Comparison of ENCODE assay signal across 22 mouse cellular contexts in genomic region chr15:10637251-10637793, GRCm38 (mm10).
DNase-seq lines count a peak whose midpoint lies in the region; ATAC-seq and TF ChIP-seq lines count a peak whose summit lies in the region.
"Had no signal": no experiment of that assay in that cellular context is flagged by ENCODE, and none has a peak within 500 bp of the region (broad histone marks: within the 10 kb centered on the region; RNA-seq: fewer than 3 reads in every experiment).

No protein-coding gene starts in this region.

- DNase-seq in hindbrain, embryonic 11.5 days (ENCODE audit: low spot score), result no peak
- no peak for DNase-seq in hindbrain, postnatal 0 days (ENCODE audit: low spot score)
- peak; percentile 76 for DNase-seq in liver, adult 2 months (ENCODE audit: extremely low read depth, low read depth, low spot score)
- no peak for DNase-seq in liver, embryonic 11.5 days (ENCODE audit: low spot score)
- no peak for DNase-seq in limb, embryonic 10.5 days (ENCODE audit: low spot score)
- no peak for DNase-seq in thymus, postnatal 0 days (ENCODE audit: low spot score)
- no peak for DNase-seq in gastrocnemius, adult 18-20 months (ENCODE audit: low spot score)
- DNase-seq: adrenal gland, postnatal 25 days; cerebellum, adult 18-20 months; cerebellum, postnatal 25 days; gastrocnemius, postnatal 36 days; kidney, postnatal 10 days; right cerebral cortex, postnatal 4 days; thymus, postnatal 36 days had no signal

- no peak overlapping the region for H3K4me2 ChIP-seq in hindbrain, embryonic 11.5 days (replicated peaks; ENCODE audit: low read depth, low read length)
- H3K4me2 ChIP-seq in hindbrain, postnatal 0 days (ENCODE audit: low read depth, low read length), result no peak overlapping the region
- H3K4me2 ChIP-seq in liver, embryonic 11.5 days, result no peak overlapping the region
- no peak overlapping the region for H3K4me2 ChIP-seq in stomach, embryonic 16.5 days (ENCODE audit: low read depth, low read length)
- H3K4me2 ChIP-seq: forebrain, embryonic 12.5 days; hindbrain, embryonic 14.5 days; liver, embryonic 15.5 days; midbrain, embryonic 11.5 days; neural tube, embryonic 12.5 days had no signal

- no peak overlapping the region for H3K4me3 ChIP-seq in hindbrain, embryonic 11.5 days (ENCODE audit: low read depth, low read length)
- H3K4me3 ChIP-seq in hindbrain, postnatal 0 days (ENCODE audit: low read length), result no peak overlapping the region
- H3K4me3 ChIP-seq in liver, adult 2 months (ENCODE audit: insufficient read depth, low read depth, low read length), result no peak overlapping the region
- H3K4me3 ChIP-seq in liver, embryonic 11.5 days (ENCODE audit: low read depth, low read length), result no peak overlapping the region
- no peak overlapping the region for H3K4me3 ChIP-seq in limb, embryonic 10.5 days
- H3K4me3 ChIP-seq in stomach, embryonic 16.5 days (replicated peaks; ENCODE audit: low read length), result no peak overlapping the region
- H3K4me3 ChIP-seq: forebrain, embryonic 12.5 days; liver, embryonic 15.5 days; neural tube, embryonic 12.5 days had no signal

- ATAC-seq in hindbrain, embryonic 11.5 days (ENCODE audit: low FRiP score), result no peak
- ATAC-seq in hindbrain, postnatal 0 days, result no peak
- ATAC-seq in liver, embryonic 11.5 days (replicated peaks; ENCODE audit: low FRiP score), result no peak
- ATAC-seq in stomach, embryonic 16.5 days (ENCODE audit: insufficient read depth, low FRiP score), result peak; percentile 8; the same call in 1 of the 2 replicates

- H3K9me3 ChIP-seq in hindbrain, embryonic 11.5 days (ENCODE audit: control insufficient read depth, low read length), result no peaks in the 10 kb centered on the region
- no peaks in the 10 kb centered on the region for H3K9me3 ChIP-seq in hindbrain, postnatal 0 days (ENCODE audit: low read length)
- no peaks in the 10 kb centered on the region for H3K9me3 ChIP-seq in liver, embryonic 11.5 days (ENCODE audit: control insufficient read depth, low read length)
- no peaks in the 10 kb centered on the region for H3K9me3 ChIP-seq in limb, embryonic 10.5 days (replicated peaks)
- H3K9me3 ChIP-seq in stomach, embryonic 16.5 days (replicated peaks; ENCODE audit: control insufficient read depth, low read length), result no peaks in the 10 kb centered on the region
- H3K9me3 ChIP-seq: forebrain, embryonic 12.5 days; liver, embryonic 15.5 days; neural tube, embryonic 12.5 days had no signal

- 0 out of 2 replicates have a peak, but pooled peaks cover 4% of the 10 kb centered on the region for H3K4me1 ChIP-seq in hindbrain, embryonic 11.5 days (replicated peaks; ENCODE audit: control insufficient read depth, insufficient read depth, low read length)
- H3K4me1 ChIP-seq in hindbrain, postnatal 0 days (ENCODE audit: insufficient read depth, low read length), result no peaks in the 10 kb centered on the region; the same call in 1 of the 2 replicates
- peaks cover 23% of the 10 kb centered on the region for H3K4me1 ChIP-seq in liver, adult 2 months (ENCODE audit: control insufficient read depth, insufficient read depth, low read length)
- H3K4me1 ChIP-seq in liver, embryonic 11.5 days (replicated peaks; ENCODE audit: control insufficient read depth, insufficient read depth, low read length), result peaks cover 10% of the 10 kb centered on the region
- peaks cover 58% of the 10 kb centered on the region for H3K4me1 ChIP-seq in limb, embryonic 10.5 days
- peaks cover 14% of the 10 kb centered on the region for H3K4me1 ChIP-seq in stomach, embryonic 16.5 days (ENCODE audit: control insufficient read depth, insufficient read depth, low read length)

- no peaks in the 10 kb centered on the region for H3K27me3 ChIP-seq in hindbrain, embryonic 11.5 days (ENCODE audit: control insufficient read depth, insufficient read depth, low read length)
- H3K27me3 ChIP-seq in hindbrain, postnatal 0 days (ENCODE audit: insufficient read depth, low read length), result no peaks in the 10 kb centered on the region
- no peaks in the 10 kb centered on the region for H3K27me3 ChIP-seq in liver, adult 2 months (ENCODE audit: control insufficient read depth, insufficient read depth, low read length)
- no peaks in the 10 kb centered on the region for H3K27me3 ChIP-seq in liver, embryonic 11.5 days (replicated peaks; ENCODE audit: control insufficient read depth, insufficient read depth, low read length)
- H3K27me3 ChIP-seq in limb, embryonic 10.5 days (ENCODE audit: low read depth, poor library complexity, severe bottlenecking), result no peaks in the 10 kb centered on the region
- no peaks in the 10 kb centered on the region for H3K27me3 ChIP-seq in stomach, embryonic 16.5 days (ENCODE audit: control insufficient read depth, insufficient read depth, low read length)
- H3K27me3 ChIP-seq: CH12.LX; forebrain, embryonic 12.5 days; liver, embryonic 15.5 days; neural tube, embryonic 12.5 days had no signal

- WGBS in hindbrain, embryonic 11.5 days, result 66% methylated on average over 6 of the region's 6 CpGs
- WGBS in hindbrain, postnatal 0 days, result 80% methylated on average over 6 of the region's 6 CpGs
- 43% methylated on average over 6 of the region's 6 CpGs for WGBS in liver, adult 2 months
- 71% methylated on average over 6 of the region's 6 CpGs for WGBS in liver, embryonic 11.5 days
- 37% methylated on average over 6 of the region's 6 CpGs for WGBS in limb, embryonic 10.5 days
- WGBS in stomach, embryonic 16.5 days, result 55% methylated on average over 6 of the region's 6 CpGs

- H3K27ac ChIP-seq in hindbrain, embryonic 11.5 days (ENCODE audit: low read depth, low read length), result 0 out of 2 replicates have a peak overlapping the region, but pooled peaks have one; percentile 2
- H3K27ac ChIP-seq in hindbrain, postnatal 0 days, result no peak overlapping the region
- H3K27ac ChIP-seq in liver, adult 2 months (replicated peaks; ENCODE audit: insufficient read depth, low read depth, low read length), result peak overlapping the region; percentile 46
- H3K27ac ChIP-seq in liver, embryonic 11.5 days (ENCODE audit: low read depth, low read length), result no peak overlapping the region
- H3K27ac ChIP-seq in limb, embryonic 10.5 days, result peak overlapping the region; percentile 19; the same call in 1 of the 2 replicates
- H3K27ac ChIP-seq in stomach, embryonic 16.5 days (ENCODE audit: low read length), result 0 out of 2 replicates have a peak overlapping the region, but pooled peaks have one; percentile 1
- H3K27ac ChIP-seq: forebrain, embryonic 12.5 days; hindbrain, embryonic 14.5 days; liver, embryonic 15.5 days; macrophage; neural tube, embryonic 12.5 days had no signal

- H3K36me3 ChIP-seq in hindbrain, embryonic 11.5 days (ENCODE audit: control insufficient read depth, insufficient read depth, low read length), result no peaks in the 10 kb centered on the region
- H3K36me3 ChIP-seq in hindbrain, postnatal 0 days (ENCODE audit: insufficient read depth, low read length), result no peaks in the 10 kb centered on the region
- H3K36me3 ChIP-seq in liver, adult 2 months (ENCODE audit: control insufficient read depth, insufficient read depth, low read length), result no peaks in the 10 kb centered on the region
- no peaks in the 10 kb centered on the region for H3K36me3 ChIP-seq in liver, embryonic 11.5 days (ENCODE audit: control insufficient read depth, insufficient read depth, low read length)
- H3K36me3 ChIP-seq in limb, embryonic 10.5 days, result peaks cover 20% of the 10 kb centered on the region
- H3K36me3 ChIP-seq in stomach, embryonic 16.5 days (ENCODE audit: control insufficient read depth, insufficient read depth, low read length), result no peaks in the 10 kb centered on the region
- H3K36me3 ChIP-seq: liver, embryonic 15.5 days had no signal

- no peak for TF ChIP-seq POLR2A in liver, adult 2 months (IDR thresholded peaks at IDR 0.05; ENCODE audit: extremely low read depth, insufficient read depth, low read length)

- TF ChIP-seq CTCF in hindbrain, postnatal 0 days (IDR thresholded peaks at IDR 0.05; ENCODE audit: low read depth), result no peak
- no peak for TF ChIP-seq CTCF in liver, adult 2 months (IDR thresholded peaks at IDR 0.05; ENCODE audit: low read depth, low read length)

- peaks cover 8% of the 10 kb centered on the region; the same call in 1 of the 2 replicates for H3K79me2 ChIP-seq in liver, adult 2 months (ENCODE audit: control insufficient read depth, insufficient read depth, low read length)

- no peak overlapping the region for H3K9ac ChIP-seq in hindbrain, embryonic 11.5 days (ENCODE audit: low read depth, low read length)
- H3K9ac ChIP-seq in hindbrain, postnatal 0 days (replicated peaks; ENCODE audit: low read length), result no peak overlapping the region
- no peak overlapping the region for H3K9ac ChIP-seq in liver, adult 2 months (ENCODE audit: low read depth, low read length)
- no peak overlapping the region for H3K9ac ChIP-seq in liver, embryonic 11.5 days (ENCODE audit: low read depth, low read length)
- H3K9ac ChIP-seq in stomach, embryonic 16.5 days (ENCODE audit: low read length), result no peak overlapping the region
- H3K9ac ChIP-seq: forebrain, embryonic 12.5 days; hindbrain, embryonic 14.5 days; liver, embryonic 15.5 days; neural tube, embryonic 12.5 days had no signal

Comparison
In these comparisons a context has a peak if more than half of its experiments do, and no peak if none do; other contexts are left out.
1. H3K27ac ChIP-seq: peak in hindbrain, embryonic 11.5 days (single experiment), liver, adult 2 months (single experiment), limb, embryonic 10.5 days (single experiment) and stomach, embryonic 16.5 days (single experiment); none in hindbrain, postnatal 0 days (single experiment) and liver, embryonic 11.5 days (single experiment).